Mouse (Mus musculus): Measurements from ENCODE around the gene Naa30. TPM values are rescaled to one million over a fixed set of nuclear protein-coding genes. Genes with fewer than 3 reads are reported as not detected.
A peak's percentile ranks its signal among the peaks of the same experiment; 100 is the strongest.
"Not testable (repeated sequence)": the region's sequence is repeated elsewhere in the genome, so short reads cannot be mapped to it uniquely, and the experiment has no call there.

Gene Naa30
- polyA plus RNA-seq, 1 experiment from 2014 or later = 6.2 TPM

DNA sequence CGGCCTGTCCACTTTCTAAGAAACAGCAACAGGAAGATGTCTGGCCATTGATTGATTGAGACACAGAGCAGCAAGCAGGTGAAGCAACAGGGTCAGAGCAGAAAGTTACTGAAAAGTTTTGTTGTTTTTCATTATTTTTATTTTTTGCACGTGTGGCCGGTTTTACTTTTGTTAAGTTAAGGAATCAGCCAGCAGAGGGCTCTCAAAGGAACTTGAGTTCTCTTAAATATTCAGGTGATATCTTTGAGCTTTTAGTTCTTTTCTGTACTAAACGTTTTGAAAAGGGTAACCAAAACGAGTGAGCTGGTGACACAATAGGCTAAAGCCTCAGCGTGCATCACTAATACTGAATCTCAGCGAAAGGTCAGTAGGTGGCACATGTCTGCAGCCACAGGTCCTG lies 46.7 kb downstream of the Naa30 start:
- Histone ChIP-seq H3K9ac (ENCODE audit: low read length) (no peak overlapping the region), H3K27me3 (ENCODE audit: control insufficient read depth, insufficient read depth, low read length) (no peaks in the 10 kb centered on the region), H3K9me3 (ENCODE audit: control insufficient read depth, low read length) (no peaks in the 10 kb centered on the region), H3K4me3 (ENCODE audit: low read depth, low read length) (no peak overlapping the region), H3K4me2 (replicated peaks; ENCODE audit: low read depth) (no peak overlapping the region), H3K4me1 (replicated peaks; ENCODE audit: control insufficient read depth, insufficient read depth) (no peaks in the 10 kb centered on the region), H3K27ac (replicated peaks) (no peak overlapping the region), H3K36me3 (ENCODE audit: control insufficient read depth, insufficient read depth, low read length) (no peaks in the 10 kb centered on the region)
- no peak for DNase-seq (ENCODE audit: low spot score)
- 62% methylated on average over 7 of the region's 7 CpGs for WGBS
- TF ChIP-seq EP300 (optimal IDR thresholded peaks at IDR 0.05) (no peak), CTCF (IDR thresholded peaks at IDR 0.05; ENCODE audit: low read depth) (no peak)
- no peak for ATAC-seq (ENCODE audit: low FRiP score, low TSS enrichment)

DNA sequence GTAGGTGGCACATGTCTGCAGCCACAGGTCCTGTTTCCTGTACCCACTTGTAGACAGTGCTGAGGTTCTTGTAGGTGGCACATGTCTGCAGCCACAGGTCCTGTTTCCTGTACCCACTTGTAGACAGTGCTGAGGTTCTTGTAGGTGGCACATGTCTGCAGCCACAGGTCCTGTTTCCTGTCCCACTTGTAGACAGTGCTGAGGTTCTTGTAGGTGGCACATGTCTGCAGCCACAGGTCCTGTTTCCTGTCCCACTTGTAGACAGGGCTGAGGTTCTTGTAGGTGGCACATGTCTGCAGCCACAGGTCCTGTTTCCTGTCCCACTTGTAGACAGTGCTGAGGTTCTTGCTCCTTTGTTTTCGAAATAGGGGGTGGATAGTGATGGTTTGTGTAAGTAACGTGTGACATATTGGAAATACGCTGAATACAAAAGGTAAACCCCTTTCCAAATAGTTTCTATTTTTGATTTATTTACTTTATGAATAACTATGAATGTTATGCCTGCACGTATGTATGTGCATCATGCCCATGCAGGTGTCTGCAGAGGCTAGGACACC lies 47.5 kb downstream of the Naa30 start:
- not testable (repeated sequence) for H3K4me3 ChIP-seq (ENCODE audit: low read depth, low read length); H3K9me3 ChIP-seq (ENCODE audit: control insufficient read depth, low read length); H3K9ac ChIP-seq (ENCODE audit: low read length); ATAC-seq (ENCODE audit: low FRiP score, low TSS enrichment); H3K4me2 ChIP-seq (replicated peaks; ENCODE audit: low read depth); DNase-seq (ENCODE audit: low spot score); H3K27me3 ChIP-seq (ENCODE audit: control insufficient read depth, insufficient read depth, low read length); H3K36me3 ChIP-seq (ENCODE audit: control insufficient read depth, insufficient read depth, low read length); H3K4me1 ChIP-seq (replicated peaks; ENCODE audit: control insufficient read depth, insufficient read depth); H3K27ac ChIP-seq (replicated peaks)
- 67% methylated on average over 4 of the region's 4 CpGs for WGBS

GRCm38 (mm10) chr14:49221771-49222170 lies 49.7 kb downstream of the Naa30 start:
- 81% methylated on average over 2 of the region's 2 CpGs for WGBS
- DNase-seq (ENCODE audit: low spot score) (no peak), ATAC-seq (ENCODE audit: low FRiP score, low TSS enrichment) (no peak)
- Histone ChIP-seq H3K4me2 (replicated peaks; ENCODE audit: low read depth) (no peak overlapping the region), H3K27me3 (ENCODE audit: control insufficient read depth, insufficient read depth, low read length) (no peaks in the 10 kb centered on the region), H3K4me3 (ENCODE audit: low read depth, low read length) (no peak overlapping the region), H3K36me3 (ENCODE audit: control insufficient read depth, insufficient read depth, low read length) (no peaks in the 10 kb centered on the region), H3K27ac (replicated peaks) (no peak overlapping the region), H3K4me1 (replicated peaks; ENCODE audit: control insufficient read depth, insufficient read depth) (no peaks in the 10 kb centered on the region), H3K9me3 (ENCODE audit: control insufficient read depth, low read length) (no peaks in the 10 kb centered on the region), H3K9ac (ENCODE audit: low read length) (no peak overlapping the region)
- TF ChIP-seq EP300 (optimal IDR thresholded peaks at IDR 0.05) (no peak), CTCF (IDR thresholded peaks at IDR 0.05; ENCODE audit: low read depth) (no peak)

GRCm38 (mm10) chr14:49226471-49226870 lies 54.4 kb downstream of the Naa30 start:
- no peak for ATAC-seq (ENCODE audit: low FRiP score, low TSS enrichment)
- no peaks in the 10 kb centered on the region for H3K4me1 ChIP-seq (replicated peaks; ENCODE audit: control insufficient read depth, insufficient read depth)
- H3K27ac ChIP-seq (replicated peaks) = no peak overlapping the region
- no peaks in the 10 kb centered on the region for H3K36me3 ChIP-seq (ENCODE audit: control insufficient read depth, insufficient read depth, low read length)
- H3K4me2 ChIP-seq (replicated peaks; ENCODE audit: low read depth) = no peak overlapping the region
- no peak for DNase-seq (ENCODE audit: low spot score)
- 63% methylated on average over 7 of the region's 7 CpGs for WGBS
- H3K4me3 ChIP-seq (ENCODE audit: low read depth, low read length) = no peak overlapping the region
- TF ChIP-seq CTCF (IDR thresholded peaks at IDR 0.05; ENCODE audit: low read depth) = no peak
- no peak for TF ChIP-seq EP300 (optimal IDR thresholded peaks at IDR 0.05)
- H3K27me3 ChIP-seq (ENCODE audit: control insufficient read depth, insufficient read depth, low read length) = no peaks in the 10 kb centered on the region
- H3K9ac ChIP-seq (ENCODE audit: low read length) = no peak overlapping the region
- H3K9me3 ChIP-seq (ENCODE audit: control insufficient read depth, low read length) = no peaks in the 10 kb centered on the region

DNA sequence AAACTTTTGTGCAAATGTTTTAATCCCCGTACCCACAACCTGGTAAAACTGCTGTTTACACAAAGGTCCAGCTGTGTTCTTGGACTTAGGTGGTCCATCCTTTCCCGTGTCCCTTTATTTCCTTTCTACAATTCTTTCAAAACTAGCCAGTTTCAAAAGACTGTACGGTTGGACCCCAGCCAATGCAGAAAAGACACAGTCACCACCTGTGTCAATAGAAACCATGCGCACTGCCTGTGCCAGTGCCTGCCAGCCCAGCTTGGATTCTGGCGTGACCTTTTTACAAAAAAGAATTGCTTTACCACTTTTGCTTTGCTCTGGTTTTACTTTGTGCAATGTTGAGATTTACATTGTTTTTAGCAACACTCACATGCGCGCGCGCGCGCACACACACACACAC lies 55.0 kb downstream of the Naa30 start:
- H3K4me3 ChIP-seq (ENCODE audit: low read depth, low read length) = no peak overlapping the region
- no peak overlapping the region for H3K27ac ChIP-seq (replicated peaks)
- TF ChIP-seq CTCF (IDR thresholded peaks at IDR 0.05; ENCODE audit: low read depth) = no peak
- TF ChIP-seq EP300 (optimal IDR thresholded peaks at IDR 0.05) = no peak
- H3K4me1 ChIP-seq (replicated peaks; ENCODE audit: control insufficient read depth, insufficient read depth) = no peaks in the 10 kb centered on the region
- H3K9me3 ChIP-seq (ENCODE audit: control insufficient read depth, low read length) = no peaks in the 10 kb centered on the region
- no peak overlapping the region for H3K9ac ChIP-seq (ENCODE audit: low read length)
- DNase-seq (ENCODE audit: low spot score) = peak; percentile 46
- H3K27me3 ChIP-seq (ENCODE audit: control insufficient read depth, insufficient read depth, low read length) = no peaks in the 10 kb centered on the region
- WGBS = 54% methylated on average over 11 of the region's 11 CpGs
- ATAC-seq (ENCODE audit: low FRiP score, low TSS enrichment) = peak; percentile 66; the same call in 1 of the 2 replicates
- no peak overlapping the region for H3K4me2 ChIP-seq (replicated peaks; ENCODE audit: low read depth)
- H3K36me3 ChIP-seq (ENCODE audit: control insufficient read depth, insufficient read depth, low read length) = no peaks in the 10 kb centered on the region

DNA sequence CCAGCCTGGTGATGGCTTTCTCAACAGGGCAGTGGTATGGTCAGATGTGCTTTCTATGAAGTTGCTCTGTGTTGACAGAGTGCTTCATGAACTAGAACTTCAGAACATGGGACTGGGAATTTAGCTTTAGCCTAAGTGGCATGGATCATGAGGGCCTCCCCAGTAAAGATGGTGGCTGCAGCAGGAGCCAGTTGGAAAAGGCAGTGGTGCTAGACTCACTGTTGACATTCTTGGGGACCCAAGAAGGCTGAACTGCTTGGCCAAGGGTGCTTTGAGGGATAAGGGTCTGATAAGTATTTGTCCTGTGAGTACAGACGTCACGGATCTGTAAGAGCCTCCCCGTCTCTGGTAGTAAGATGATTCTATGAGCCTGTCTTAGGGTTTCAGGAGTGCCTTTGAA lies 59.8 kb downstream of the Naa30 start:
- H3K4me3 ChIP-seq (ENCODE audit: low read depth, low read length) = no peak overlapping the region
- 92% methylated on average over 3 of the region's 3 CpGs for WGBS
- no peaks in the 10 kb centered on the region for H3K27me3 ChIP-seq (ENCODE audit: control insufficient read depth, insufficient read depth, low read length)
- no peaks in the 10 kb centered on the region for H3K4me1 ChIP-seq (replicated peaks; ENCODE audit: control insufficient read depth, insufficient read depth)
- H3K9ac ChIP-seq (ENCODE audit: low read length) = no peak overlapping the region
- H3K36me3 ChIP-seq (ENCODE audit: control insufficient read depth, insufficient read depth, low read length) = no peaks in the 10 kb centered on the region
- ATAC-seq (ENCODE audit: low FRiP score, low TSS enrichment) (no peak), DNase-seq (ENCODE audit: low spot score) (no peak)
- no peak overlapping the region for H3K4me2 ChIP-seq (replicated peaks; ENCODE audit: low read depth)
- TF ChIP-seq EP300 (optimal IDR thresholded peaks at IDR 0.05) = no peak
- no peak for TF ChIP-seq CTCF (IDR thresholded peaks at IDR 0.05; ENCODE audit: low read depth)
- no peaks in the 10 kb centered on the region for H3K9me3 ChIP-seq (ENCODE audit: control insufficient read depth, low read length)
- H3K27ac ChIP-seq (replicated peaks) = no peak overlapping the region
